Mouse (Mus musculus): ENCODE measurements around the gene Snx30. TPM values are rescaled to one million over a fixed set of nuclear protein-coding genes. Genes with fewer than 3 reads are reported as not detected.

The Snx30 gene
- polyA plus RNA-seq, 2 experiments = 1.6 to 2.2 TPM

GRCm38 (mm10) chr4:59783685-59784279 lies 21.9 kb upstream of the Snx30 start:
- Histone ChIP-seq H3K4me3 (ENCODE audit: insufficient read depth in 1 of 2, low read depth in 2 of 2, low read length in 2 of 2) (peak overlapping the region; percentile 88 to 98), H3K27me3 (ENCODE audit: control insufficient read depth, insufficient read depth, low read length) (no peaks in the 10 kb centered on the region), H3K9ac (replicated peaks) (peak overlapping the region; percentile 90), H3K9me3 (ENCODE audit: control insufficient read depth, low read length) (no peaks in the 10 kb centered on the region), H3K36me3 (replicated peaks; ENCODE audit: control insufficient read depth, insufficient read depth, low read depth) (no peaks in the 10 kb centered on the region; the same call in 1 of the 2 replicates), H3K4me2 (ENCODE audit: low read depth) (peak overlapping the region; percentile 96), H3K27ac (peak overlapping the region; percentile 34; the same call in 1 of the 2 replicates), H3K4me1 (replicated peaks; ENCODE audit: control insufficient read depth in 2 of 2, insufficient read depth in 2 of 2, low read length in 1 of 2) (peaks cover 0 to 9% of the 10 kb centered on the region in 2 experiments; a peak in 2 of 4 replicates)
- peak; percentile 98 for ATAC-seq (ENCODE audit: insufficient read depth)
- TF ChIP-seq EP300 (IDR thresholded peaks at IDR 0.05; ENCODE audit: low read depth) = no peak
- TF ChIP-seq CTCF (IDR thresholded peaks at IDR 0.05; ENCODE audit: low read depth) = no peak
- WGBS (ENCODE audit: insufficient replicate concordance) = 1% methylated on average over 36 of the region's 36 CpGs
- peak; percentile 97 for DNase-seq (ENCODE audit: low read depth in 3 of 3, low spot score in 3 of 3)

GRCm38 (mm10) chr4:59785412-59785811 lies 20.2 kb upstream of the Snx30 start:
- Histone ChIP-seq H3K9me3 (ENCODE audit: control insufficient read depth, low read length) (no peaks in the 10 kb centered on the region), H3K4me2 (ENCODE audit: low read depth) (no peak overlapping the region), H3K27me3 (ENCODE audit: control insufficient read depth, insufficient read depth, low read length) (no peaks in the 10 kb centered on the region), H3K36me3 (replicated peaks; ENCODE audit: control insufficient read depth, insufficient read depth, low read depth) (no peaks in the 10 kb centered on the region; the same call in 1 of the 2 replicates), H3K27ac (no peak overlapping the region), H3K4me1 (replicated peaks; ENCODE audit: control insufficient read depth in 2 of 2, insufficient read depth in 2 of 2, low read length in 1 of 2) (peaks cover 0 to 3% of the 10 kb centered on the region in 2 experiments; a peak in 1 of 4 replicates), H3K9ac (replicated peaks) (no peak overlapping the region), H3K4me3 (ENCODE audit: insufficient read depth in 1 of 2, low read depth in 2 of 2, low read length in 2 of 2) (no peak overlapping the region)
- DNase-seq (ENCODE audit: low read depth in 3 of 3, low spot score in 3 of 3) = no peak
- 30% methylated on average over 2 of the region's 2 CpGs for WGBS (ENCODE audit: insufficient replicate concordance)
- TF ChIP-seq CTCF (IDR thresholded peaks at IDR 0.05; ENCODE audit: low read depth) (no peak), EP300 (IDR thresholded peaks at IDR 0.05; ENCODE audit: low read depth) (no peak)
- no peak for ATAC-seq (ENCODE audit: insufficient read depth)

- H3K4me3 ChIP-seq (ENCODE audit: insufficient read depth in 1 of 2, low read depth in 2 of 2, low read length in 2 of 2) = no peak overlapping the region
- H3K9me3 ChIP-seq (ENCODE audit: control insufficient read depth, low read length) = no peaks in the 10 kb centered on the region
- H3K27ac ChIP-seq = no peak overlapping the region
- no peak overlapping the region for H3K4me2 ChIP-seq (ENCODE audit: low read depth)
- DNase-seq (ENCODE audit: low read depth in 3 of 3, low spot score in 3 of 3) = no peak
- ATAC-seq (ENCODE audit: insufficient read depth) = no peak
- H3K9ac ChIP-seq (replicated peaks) = no peak overlapping the region
- 2% methylated on average over 7 of the region's 7 CpGs for WGBS (ENCODE audit: insufficient replicate concordance)
- H3K36me3 ChIP-seq (replicated peaks; ENCODE audit: control insufficient read depth, insufficient read depth, low read depth) = no peaks in the 10 kb centered on the region; the same call in 1 of the 2 replicates
- H3K4me1 ChIP-seq (replicated peaks; ENCODE audit: control insufficient read depth in 2 of 2, insufficient read depth in 2 of 2, low read length in 1 of 2) = peaks cover 0 to 3% of the 10 kb centered on the region in 2 experiments; a peak in 1 of 4 replicates
- TF ChIP-seq EP300 (IDR thresholded peaks at IDR 0.05; ENCODE audit: low read depth) (no peak), CTCF (IDR thresholded peaks at IDR 0.05; ENCODE audit: low read depth) (peak; percentile 97)
- no peaks in the 10 kb centered on the region; the same call in 1 of the 2 replicates for H3K27me3 ChIP-seq (ENCODE audit: control insufficient read depth, insufficient read depth, low read length)
These were observed 19.0 kb upstream of the Snx30 start for GRCm38 (mm10) chr4:59786661-59787060.

GRCm38 (mm10) chr4:59787126-59787525 lies 18.5 kb upstream of the Snx30 start:
- no peak overlapping the region for H3K9ac ChIP-seq (replicated peaks)
- no peaks in the 10 kb centered on the region; the same call in 1 of the 2 replicates for H3K27me3 ChIP-seq (ENCODE audit: control insufficient read depth, insufficient read depth, low read length)
- DNase-seq (ENCODE audit: low read depth in 3 of 3, low spot score in 3 of 3) (no peak), ATAC-seq (ENCODE audit: insufficient read depth) (no peak)
- H3K4me3 ChIP-seq (ENCODE audit: insufficient read depth in 1 of 2, low read depth in 2 of 2, low read length in 2 of 2) = no peak overlapping the region
- WGBS (ENCODE audit: insufficient replicate concordance) = 60% methylated on average over 6 of the region's 6 CpGs
- TF ChIP-seq EP300 (IDR thresholded peaks at IDR 0.05; ENCODE audit: low read depth) = no peak
- no peak for TF ChIP-seq CTCF (IDR thresholded peaks at IDR 0.05; ENCODE audit: low read depth)
- no peaks in the 10 kb centered on the region for H3K36me3 ChIP-seq (replicated peaks; ENCODE audit: control insufficient read depth, insufficient read depth, low read depth)
- peaks cover 0 to 3% of the 10 kb centered on the region in 2 experiments; a peak in 1 of 4 replicates for H3K4me1 ChIP-seq (replicated peaks; ENCODE audit: control insufficient read depth in 2 of 2, insufficient read depth in 2 of 2, low read length in 1 of 2)
- no peaks in the 10 kb centered on the region for H3K9me3 ChIP-seq (ENCODE audit: control insufficient read depth, low read length)
- H3K27ac ChIP-seq = no peak overlapping the region
- no peak overlapping the region for H3K4me2 ChIP-seq (ENCODE audit: low read depth)

GRCm38 (mm10) chr4:59789015-59789414 lies 16.6 kb upstream of the Snx30 start:
- no peak for DNase-seq (ENCODE audit: low read depth in 3 of 3, low spot score in 3 of 3)
- H3K27ac ChIP-seq = no peak overlapping the region

More at GRCm38 (mm10) chr4:59789015-59789414, 16.6 kb upstream of the Snx30 start:
- H3K9me3 ChIP-seq (ENCODE audit: control insufficient read depth, low read length) = no peaks in the 10 kb centered on the region
- no peaks in the 10 kb centered on the region for H3K36me3 ChIP-seq (replicated peaks; ENCODE audit: control insufficient read depth, insufficient read depth, low read depth)
- H3K9ac ChIP-seq (replicated peaks) = no peak overlapping the region
- no peak for ATAC-seq (ENCODE audit: insufficient read depth)
- no peaks in the 10 kb centered on the region; the same call in 1 of the 2 replicates for H3K27me3 ChIP-seq (ENCODE audit: control insufficient read depth, insufficient read depth, low read length)
- no peak for TF ChIP-seq CTCF (IDR thresholded peaks at IDR 0.05; ENCODE audit: low read depth)
- no peak overlapping the region for H3K4me2 ChIP-seq (ENCODE audit: low read depth)
- H3K4me1 ChIP-seq (replicated peaks; ENCODE audit: control insufficient read depth in 2 of 2, insufficient read depth in 2 of 2, low read length in 1 of 2) = peaks cover 0 to 3% of the 10 kb centered on the region in 2 experiments; a peak in 1 of 4 replicates
- H3K4me3 ChIP-seq (ENCODE audit: insufficient read depth in 1 of 2, low read depth in 2 of 2, low read length in 2 of 2) = no peak overlapping the region

Data from liver, embryonic 14.5 days (tissue).